In the genomic region with DNA sequence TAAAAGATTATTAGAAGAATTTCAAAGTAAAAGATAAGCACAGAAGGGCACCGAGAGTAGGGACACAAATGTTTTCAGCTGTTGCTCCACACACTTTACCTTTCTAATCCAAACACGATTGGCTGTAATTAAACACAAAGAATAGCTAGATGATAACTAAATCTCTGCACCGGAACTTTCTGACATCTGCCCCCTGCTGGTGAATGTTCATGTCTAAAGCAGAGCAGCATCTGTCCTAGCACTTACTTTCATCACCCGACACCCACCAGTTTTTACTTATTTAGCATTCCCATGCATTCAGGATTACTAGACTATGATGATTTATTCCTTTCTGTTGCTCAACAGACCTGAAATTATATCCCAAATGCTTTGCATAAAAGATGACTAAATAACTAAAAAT, we compare ENCODE assay signal across 8 mouse cellular contexts.
DNase-seq lines count a peak whose midpoint lies in the region; ATAC-seq lines count a peak whose summit lies in the region.

No protein-coding gene starts in this region.

- 76% methylated on average over 4 of the region's 4 CpGs for WGBS in forebrain, embryonic 12.5 days

- no peaks in the 10 kb centered on the region for H3K9me3 ChIP-seq in forebrain, embryonic 12.5 days

- H3K4me1 ChIP-seq in forebrain, embryonic 12.5 days = no peaks in the 10 kb centered on the region

- H3K4me3 ChIP-seq in forebrain, embryonic 12.5 days (replicated peaks) = no peak overlapping the region

- no peaks in the 10 kb centered on the region for H3K36me3 ChIP-seq in forebrain, embryonic 12.5 days (replicated peaks)

- DNase-seq in adrenal gland, adult (ENCODE audit: inconsistent age in 2 of 2, low spot score in 1 of 2) = peak; percentile 10 to 78
- no peak for DNase-seq in adrenal gland, adult 8-10 months
- peak; percentile 52 for DNase-seq in layer of hippocampus, adult 11-12 months (ENCODE audit: low spot score)
- DNase-seq in layer of hippocampus, postnatal 14 days (ENCODE audit: low spot score in 2 of 2) = no peak
- DNase-seq in Muller cell, postnatal 12 days (ENCODE audit: inconsistent ontology term) = peak; percentile 10
- peak; percentile 11 to 27 for DNase-seq in kidney, postnatal 4 days
- peak; percentile 20 to 28 for DNase-seq in right cerebral cortex, postnatal 10 days (ENCODE audit: low spot score in 2 of 2)

- no peak overlapping the region for H3K4me2 ChIP-seq in forebrain, embryonic 12.5 days

- no peaks in the 10 kb centered on the region for H3K27me3 ChIP-seq in forebrain, embryonic 12.5 days

- H3K9ac ChIP-seq in forebrain, embryonic 12.5 days = no peak overlapping the region

- no peak for ATAC-seq in forebrain, embryonic 12.5 days (ENCODE audit: low FRiP score)

- no peak overlapping the region for H3K27ac ChIP-seq in forebrain, embryonic 12.5 days

Comparison
In these comparisons a context has a peak if more than half of its experiments do, and no peak if none do; other contexts are left out.
1. DNase-seq: peak in adrenal gland, adult (2 of 2), layer of hippocampus, adult 11-12 months (single experiment), Muller cell, postnatal 12 days (single experiment), kidney, postnatal 4 days (2 of 2) and right cerebral cortex, postnatal 10 days (2 of 2); none in adrenal gland, adult 8-10 months (single experiment) and layer of hippocampus, postnatal 14 days (0 of 2).